Mouse (Mus musculus): ENCODE measurements at regions not wholly inside any gene's neighbourhood (a gene's known extent, or its start where the extent isn't known, plus 50 kb on each side); places are given as distances from the start of the nearest gene placed in this dataset.

- no peak for DNase-seq
These were observed 83.1 kb downstream of the Thbs2 start for GRCm38 (mm10) chr17:14610791-14611522.

- DNase-seq: no peak
These were observed 85.2 kb downstream of the Thbs2 start for GRCm38 (mm10) chr17:14608845-14609244.

GRCm38 (mm10) chr17:14606356-14606989 is 87.6 kb downstream of the Thbs2 start:
- DNase-seq: no peak

- DNase-seq: no peak
These were observed 94.4 kb downstream of the Thbs2 start for GRCm38 (mm10) chr17:14599681-14600080.

- DNase-seq: peak; percentile 12
These were observed 97.6 kb downstream of the Thbs2 start for GRCm38 (mm10) chr17:14596470-14596869.

- DNase-seq: no peak
These were observed 98.5 kb downstream of the Thbs2 start for GRCm38 (mm10) chr17:14595525-14595924.

GRCm38 (mm10) chr17:14588086-14588817 is 105.8 kb downstream of the Thbs2 start:
- DNase-seq: peak; percentile 18

- DNase-seq: no peak
These were observed 114.4 kb downstream of the Thbs2 start for GRCm38 (mm10) chr17:14579671-14580070.

- no peak for DNase-seq
These were observed 115.3 kb downstream of the Thbs2 start for GRCm38 (mm10) chr17:14578721-14579120.

GRCm38 (mm10) chr17:14578194-14578593 is 115.8 kb downstream of the Thbs2 start:
- DNase-seq: no peak

- no peak for DNase-seq
These were observed 117.9 kb downstream of the Thbs2 start for GRCm38 (mm10) chr17:14576159-14576558.

GRCm38 (mm10) chr17:14571143-14571542 is 122.9 kb downstream of the Thbs2 start:
- DNase-seq: no peak

GRCm38 (mm10) chr17:14570266-14570775 is 123.7 kb downstream of the Thbs2 start:
- DNase-seq: no peak

GRCm38 (mm10) chr17:14562191-14562590 is 131.8 kb downstream of the Thbs2 start:
- DNase-seq: no peak

- DNase-seq: no peak
These were observed 136.8 kb downstream of the Thbs2 start for GRCm38 (mm10) chr17:14557214-14557613.

- no peak for DNase-seq
These were observed 140.8 kb downstream of the Thbs2 start for GRCm38 (mm10) chr17:14553195-14553594.

- no peak for DNase-seq
These were observed 142.0 kb downstream of the Thbs2 start for GRCm38 (mm10) chr17:14552081-14552480.

GRCm38 (mm10) chr17:14551610-14552009 is 142.4 kb downstream of the Thbs2 start:
- DNase-seq: no peak

GRCm38 (mm10) chr17:14545822-14546473 is 148.1 kb downstream of the Thbs2 start:
- DNase-seq: peak; percentile 72

GRCm38 (mm10) chr17:14544343-14545002 is 149.6 kb downstream of the Thbs2 start:
- DNase-seq: no peak

GRCm38 (mm10) chr17:14541035-14541434 is 153.0 kb downstream of the Thbs2 start:
- no peak for DNase-seq

GRCm38 (mm10) chr17:14540269-14540975 is 153.6 kb downstream of the Thbs2 start:
- no peak for DNase-seq

Data from right cerebral cortex, adult 18-20 months (tissue).